Mouse (Mus musculus): ENCODE measurements around the gene 1500009L16Rik. TPM values are rescaled to one million over a fixed set of nuclear protein-coding genes. Genes with fewer than 3 reads are reported as not detected.

The 1500009L16Rik gene
- polyA plus RNA-seq, 1 experiment from 2014 or later = 17.3 TPM

- H3K4me1 ChIP-seq = peaks cover 38% of the 10 kb centered on the region
- peak overlapping the region; percentile 83 for H3K27ac ChIP-seq (replicated peaks)
- WGBS = 79% methylated on average over 6 of the region's 6 CpGs
- no peaks in the 10 kb centered on the region for H3K36me3 ChIP-seq
- no peaks in the 10 kb centered on the region for H3K27me3 ChIP-seq (replicated peaks)
- H3K9ac ChIP-seq = no peak overlapping the region
- H3K4me3 ChIP-seq = no peak overlapping the region
- no peak overlapping the region for H3K4me2 ChIP-seq
- ATAC-seq (ENCODE audit: extremely low read depth, insufficient number of reproducible peaks, low FRiP score, low TSS enrichment) = no peak
- no peaks in the 10 kb centered on the region for H3K9me3 ChIP-seq
Measured at GRCm38 (mm10) chr10:83804021-83804420, 81.4 kb downstream of the 1500009L16Rik start.

GRCm38 (mm10) chr10:83805201-83805718 is 82.6 kb downstream of the 1500009L16Rik start:
- Histone ChIP-seq H3K27me3 (replicated peaks) (no peaks in the 10 kb centered on the region), H3K36me3 (no peaks in the 10 kb centered on the region), H3K4me1 (peaks cover 38% of the 10 kb centered on the region), H3K9ac (no peak overlapping the region), H3K27ac (replicated peaks) (peak overlapping the region; percentile 83), H3K9me3 (no peaks in the 10 kb centered on the region), H3K4me3 (no peak overlapping the region), H3K4me2 (peak overlapping the region; percentile 47)
- peak; percentile 73 for ATAC-seq (ENCODE audit: extremely low read depth, insufficient number of reproducible peaks, low FRiP score, low TSS enrichment)
- 19% methylated on average over 11 of the region's 11 CpGs for WGBS

- H3K4me1 ChIP-seq = peaks cover 38% of the 10 kb centered on the region
- WGBS = 58% methylated on average over 8 of the region's 8 CpGs
- no peak overlapping the region for H3K4me2 ChIP-seq
- H3K9me3 ChIP-seq = no peaks in the 10 kb centered on the region
- no peaks in the 10 kb centered on the region for H3K27me3 ChIP-seq (replicated peaks)
- no peak overlapping the region for H3K9ac ChIP-seq
- H3K4me3 ChIP-seq = no peak overlapping the region
- peak overlapping the region; percentile 83 for H3K27ac ChIP-seq (replicated peaks)
- ATAC-seq (ENCODE audit: extremely low read depth, insufficient number of reproducible peaks, low FRiP score, low TSS enrichment) = no peak
- H3K36me3 ChIP-seq = no peaks in the 10 kb centered on the region
Measured at GRCm38 (mm10) chr10:83807251-83807650, 84.6 kb downstream of the 1500009L16Rik start.

Other genes starting within 250 kb of the 1500009L16Rik start
- gene Aldh1l2, start 188.7 kb upstream of the 1500009L16Rik start, polyA plus RNA-seq (2015; fragmentation: Nextera tagmentation; extraction: Ambion mirVana) = 9.1 and 10.4 TPM in 2 replicates
- 22.0 and 23.9 TPM in 2 replicates for gene Washc4, start 179.1 kb upstream of the 1500009L16Rik start, polyA plus RNA-seq (2015; fragmentation: Nextera tagmentation; extraction: Ambion mirVana)
- gene Appl2, start 74.1 kb upstream of the 1500009L16Rik start, polyA plus RNA-seq (2015; fragmentation: Nextera tagmentation; extraction: Ambion mirVana) = 23.4 and 29.3 TPM in 2 replicates

Data from heart, embryonic 13.5 days (tissue).